9 mouse cellular contexts compared by ENCODE assay signal in genomic region chr6:6577291-6577690, GRCm38 (mm10). TPM values are rescaled to one million over a fixed set of nuclear protein-coding genes. Genes with fewer than 3 reads are reported as not detected.
DNase-seq lines count a peak whose midpoint lies in the region; ATAC-seq and TF ChIP-seq lines count a peak whose summit lies in the region.
"Had no signal": no experiment of that assay in that cellular context is flagged by ENCODE, and none has a peak within 500 bp of the region (broad histone marks: within the 10 kb centered on the region; RNA-seq: fewer than 3 reads in every experiment).

No protein-coding gene starts in this region.

- peak overlapping the region; percentile 86 for H3K4me3 ChIP-seq in erythroblast, embryonic 14.5 days (replicated peaks)
- peak overlapping the region; percentile 89 for H3K4me3 ChIP-seq in C2C12 (ENCODE audit: insufficient read depth, poor library complexity, severe bottlenecking)
- H3K4me3 ChIP-seq in liver, postnatal 0 days (ENCODE audit: low read depth, low read length), result peak overlapping the region; percentile 97

- TF ChIP-seq CTCF in C2C12 (IDR thresholded peaks at IDR 0.05; ENCODE audit: control insufficient read depth, insufficient read depth, insufficient read length), result no peak
- no peak for TF ChIP-seq CTCF in liver, postnatal 0 days (IDR thresholded peaks at IDR 0.05; ENCODE audit: low read depth)

- no peaks in the 10 kb centered on the region for H3K9me3 ChIP-seq in erythroblast, embryonic 14.5 days (ENCODE audit: control insufficient read depth, low read length)
- no peaks in the 10 kb centered on the region for H3K9me3 ChIP-seq in liver, postnatal 0 days (ENCODE audit: low read length)

- H3ac ChIP-seq in C2C12 (ENCODE audit: control insufficient read depth, insufficient read length, low read depth), result peak overlapping the region; percentile 99

- WGBS in liver, postnatal 0 days (ENCODE audit: insufficient replicate concordance), result 41% methylated on average over 3 of the region's 3 CpGs

- no peak for ATAC-seq in erythroblast, adult 5-6 weeks (replicated peaks; ENCODE audit: low FRiP score, poor library complexity, severe bottlenecking)
- ATAC-seq in granulocyte monocyte progenitor cell, adult 5-6 weeks (replicated peaks; ENCODE audit: poor library complexity, severe bottlenecking), result peak; percentile 35
- no peak for ATAC-seq in liver, postnatal 0 days

- H3K4me2 ChIP-seq in liver, postnatal 0 days (ENCODE audit: low read depth, low read length), result peak overlapping the region; percentile 75

- no peaks in the 10 kb centered on the region for H3K27me3 ChIP-seq in erythroblast, embryonic 14.5 days (ENCODE audit: control insufficient read depth)
- H3K27me3 ChIP-seq in C2C12 (ENCODE audit: control insufficient read depth, insufficient read depth, insufficient read length), result no peaks in the 10 kb centered on the region
- H3K27me3 ChIP-seq in liver, postnatal 0 days (ENCODE audit: insufficient read depth, low read length), result no peaks in the 10 kb centered on the region

- DNase-seq in liver, postnatal 0 days, result no peak
- DNase-seq in frontal cortex, postnatal 10 days (ENCODE audit: low spot score in 2 of 2), result no peak
- DNase-seq in layer of hippocampus, postnatal 25 days (ENCODE audit: extremely low spot score in 1 of 2, low spot score in 1 of 2), result no peak
- DNase-seq in embryo, embryonic 10.5 days (ENCODE audit: low spot score), result no peak
- DNase-seq: cerebellum, postnatal 10 days had no signal

- H3K27ac ChIP-seq in liver, postnatal 0 days (ENCODE audit: low read depth), result peak overlapping the region; percentile 97; the same call in 1 of the 2 replicates

- no peak for TF ChIP-seq EP300 in liver, postnatal 0 days (IDR thresholded peaks at IDR 0.05; ENCODE audit: low read depth)

- H3K9ac ChIP-seq in liver, postnatal 0 days (replicated peaks), result peak overlapping the region; percentile 99

- H3K79me2 ChIP-seq in C2C12 (ENCODE audit: control insufficient read depth, insufficient read depth), result peaks cover 60% of the 10 kb centered on the region

- peaks cover 57% of the 10 kb centered on the region for H3K79me3 ChIP-seq in C2C12 (ENCODE audit: low read depth)

- peaks cover 12% of the 10 kb centered on the region for H3K4me1 ChIP-seq in erythroblast, embryonic 14.5 days (ENCODE audit: control insufficient read depth)
- peaks cover 11% of the 10 kb centered on the region for H3K4me1 ChIP-seq in liver, postnatal 0 days (ENCODE audit: insufficient read depth)

- peaks cover 8% of the 10 kb centered on the region for H3K36me3 ChIP-seq in erythroblast, embryonic 14.5 days (ENCODE audit: control insufficient read depth)
- peaks cover 12% of the 10 kb centered on the region for H3K36me3 ChIP-seq in C2C12 (ENCODE audit: control insufficient read depth, insufficient read depth)
- H3K36me3 ChIP-seq in liver, postnatal 0 days (replicated peaks; ENCODE audit: insufficient read depth, low read length), result peaks cover 3% of the 10 kb centered on the region; the same call in 1 of the 2 replicates

TF ChIP-seq in C2C12, 6 proteins besides CTCF, POLR2A, EP300 and RAD21:
- no peak for TF ChIP-seq MYOD1 (IDR thresholded peaks at IDR 0.05; ENCODE audit: control insufficient read depth, insufficient read length, low read depth)
TF ChIP-seq in C2C12: peak in this region for 0.

RNA-seq across cellular contexts. Expression of gene Sem1, which starts 1.2 kb away (rescaled TPM):
- 6.2 and 7.9 TPM in 2 replicates for polyA plus RNA-seq in erythroblast, embryonic 14.5 days (2012)
- 43.7 and 54.0 TPM in 2 replicates for total RNA-seq in erythroblast, adult 5-6 weeks (2015; ENCODE audit: low replicate concordance)
- total RNA-seq in erythroblast, adult 5-6 weeks (2017; ENCODE audit: low replicate concordance), result 47.2 and 102 TPM in 2 replicates
- 125 TPM for polyA plus RNA-seq in C2C12 (2012; fragmentation: generic; extraction: Trizol)
- total RNA-seq in granulocyte monocyte progenitor cell, adult 5-6 weeks (2014; fragmentation: Nextera tagmentation), result 196 and 212 TPM in 2 replicates
- 205 and 224 TPM in 2 replicates for total RNA-seq in granulocyte monocyte progenitor cell, adult 5-6 weeks (2017)
- 138 and 139 TPM in 2 replicates for polyA plus RNA-seq in liver, postnatal 0 days (2015; fragmentation: Nextera tagmentation; extraction: Ambion mirVana)
- 10 to 100 TPM; 48.8 to 48.9 TPM for total RNA-seq in layer of hippocampus, postnatal 25 days (2021)
